Mouse (Mus musculus): ENCODE data around the gene Zfp326.

DNA sequence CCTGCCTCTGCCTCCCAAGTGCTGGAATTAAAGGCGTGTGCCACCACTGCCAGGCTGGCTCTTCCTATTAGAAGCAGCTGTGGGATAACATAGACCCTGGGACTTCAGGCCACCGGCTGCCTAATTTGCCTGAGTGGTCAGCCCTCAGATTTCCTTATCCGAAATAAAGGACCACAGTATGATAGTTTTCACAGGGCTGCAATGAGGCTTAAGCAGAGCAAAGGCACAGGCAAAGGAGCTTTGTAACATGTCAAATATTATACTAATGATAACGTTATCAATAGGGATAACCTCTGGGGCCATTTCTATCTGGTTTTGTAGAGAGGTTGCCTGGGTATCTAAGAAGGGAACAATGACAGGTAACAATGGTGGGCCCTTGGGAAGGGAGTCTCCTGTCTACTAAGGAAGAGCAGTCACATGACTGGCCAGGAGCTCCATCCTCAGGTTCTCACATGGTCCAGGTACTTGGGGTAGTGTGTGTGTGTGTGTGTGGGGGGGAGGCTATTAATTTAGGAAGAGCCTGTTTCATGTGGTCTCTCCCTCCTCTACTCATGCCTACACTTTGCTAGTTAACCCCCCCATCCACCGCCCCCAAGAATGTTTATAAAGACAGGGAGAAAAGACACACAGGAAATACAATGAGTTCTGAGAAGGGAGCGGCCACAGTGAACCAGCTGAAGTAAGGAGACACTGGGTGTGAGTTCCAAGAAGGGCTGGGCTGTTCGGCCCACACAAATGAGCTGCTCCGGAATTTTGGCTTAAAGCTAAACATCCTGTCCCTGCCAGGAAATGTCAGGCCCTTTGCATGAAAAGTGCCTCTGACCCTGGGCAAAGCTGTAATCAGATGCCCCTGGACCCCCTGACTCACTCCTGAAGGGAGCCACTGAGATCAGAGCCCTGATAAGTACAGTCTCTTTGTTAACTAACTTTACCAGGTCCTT is 17.3 kb upstream of the Zfp326 start:
- TF ChIP-seq TAL1 (IDR thresholded peaks at IDR 0.05; ENCODE audit: low read length) = no peak
- TF ChIP-seq GATA1 (IDR thresholded peaks at IDR 0.05; ENCODE audit: low read length) = no peak

Data from erythroblast, embryonic 14.5 days (primary cell).